In genomic region chr9:99480764-99481163, GRCm38 (mm10) we compare ENCODE assay signal across 13 mouse cellular contexts. TPM values are rescaled to one million over a fixed set of nuclear protein-coding genes. Genes with fewer than 3 reads are reported as not detected.
DNase-seq lines count a peak whose midpoint lies in the region; ATAC-seq lines count a peak whose summit lies in the region.
"Had no signal": no experiment of that assay in that cellular context is flagged by ENCODE, and none has a peak within 500 bp of the region (broad histone marks: within the 10 kb centered on the region; RNA-seq: fewer than 3 reads in every experiment).

No protein-coding gene starts in this region.

- H3K9ac ChIP-seq in embryonic facial prominence, embryonic 14.5 days (ENCODE audit: low read depth, low read length), result no peak overlapping the region
- no peak overlapping the region for H3K9ac ChIP-seq in midbrain, embryonic 14.5 days (replicated peaks; ENCODE audit: low read length)
- no peak overlapping the region for H3K9ac ChIP-seq in hindbrain, embryonic 15.5 days
- H3K9ac ChIP-seq: limb, embryonic 12.5 days had no signal

- H3K9me3 ChIP-seq in embryonic facial prominence, embryonic 14.5 days (ENCODE audit: control insufficient read depth, low read length), result no peaks in the 10 kb centered on the region
- no peaks in the 10 kb centered on the region for H3K9me3 ChIP-seq in embryonic facial prominence, embryonic 10.5 days
- H3K9me3 ChIP-seq in midbrain, embryonic 14.5 days (ENCODE audit: control insufficient read depth, low read length), result no peaks in the 10 kb centered on the region
- no peaks in the 10 kb centered on the region for H3K9me3 ChIP-seq in midbrain, embryonic 10.5 days (replicated peaks)
- H3K9me3 ChIP-seq in hindbrain, embryonic 15.5 days, result no peaks in the 10 kb centered on the region
- H3K9me3 ChIP-seq: limb, embryonic 12.5 days; megakaryocyte, embryonic 14.5 days had no signal

- no peak overlapping the region for H3K27ac ChIP-seq in embryonic facial prominence, embryonic 14.5 days (replicated peaks; ENCODE audit: low read depth, low read length)
- H3K27ac ChIP-seq in embryonic facial prominence, embryonic 10.5 days (replicated peaks), result no peak overlapping the region
- H3K27ac ChIP-seq in midbrain, embryonic 14.5 days (replicated peaks; ENCODE audit: low read depth, low read length), result no peak overlapping the region
- H3K27ac ChIP-seq in midbrain, embryonic 10.5 days (replicated peaks), result no peak overlapping the region
- no peak overlapping the region for H3K27ac ChIP-seq in hindbrain, embryonic 15.5 days (replicated peaks)
- H3K27ac ChIP-seq: limb, embryonic 12.5 days had no signal

- H3K4me3 ChIP-seq in embryonic facial prominence, embryonic 14.5 days (ENCODE audit: low read depth, low read length), result no peak overlapping the region
- no peak overlapping the region for H3K4me3 ChIP-seq in embryonic facial prominence, embryonic 10.5 days
- H3K4me3 ChIP-seq in midbrain, embryonic 14.5 days (replicated peaks; ENCODE audit: low read depth, low read length), result no peak overlapping the region
- no peak overlapping the region for H3K4me3 ChIP-seq in midbrain, embryonic 10.5 days
- no peak overlapping the region for H3K4me3 ChIP-seq in hindbrain, embryonic 15.5 days
- H3K4me3 ChIP-seq: limb, embryonic 12.5 days; megakaryocyte, embryonic 14.5 days had no signal

- no peak overlapping the region for H3K4me2 ChIP-seq in embryonic facial prominence, embryonic 14.5 days (ENCODE audit: low read depth, low read length)
- no peak overlapping the region for H3K4me2 ChIP-seq in midbrain, embryonic 14.5 days (ENCODE audit: low read length)
- H3K4me2 ChIP-seq in hindbrain, embryonic 15.5 days, result no peak overlapping the region
- H3K4me2 ChIP-seq: limb, embryonic 12.5 days had no signal

- peak; percentile 42 for DNase-seq in embryonic facial prominence, embryonic 14.5 days (ENCODE audit: low spot score)
- no peak for DNase-seq in embryonic facial prominence, embryonic 10.5 days (ENCODE audit: low spot score)
- DNase-seq in midbrain, embryonic 14.5 days, result peak; percentile 10
- no peak for DNase-seq in midbrain, embryonic 10.5 days (ENCODE audit: low spot score)
- DNase-seq in cerebellum, adult 11-12 months, result peak; percentile 74
- DNase-seq in thymus, postnatal 36 days, result no peak
- no peak for DNase-seq in kidney, adult 11 months
- DNase-seq: kidney, adult 2 months; lung, adult 18-20 months had no signal

- no peaks in the 10 kb centered on the region for H3K4me1 ChIP-seq in embryonic facial prominence, embryonic 14.5 days (ENCODE audit: control insufficient read depth, insufficient read depth, low read length)
- no peaks in the 10 kb centered on the region for H3K4me1 ChIP-seq in embryonic facial prominence, embryonic 10.5 days
- no peaks in the 10 kb centered on the region for H3K4me1 ChIP-seq in midbrain, embryonic 14.5 days (ENCODE audit: control insufficient read depth, insufficient read depth, low read length)
- 0 out of 2 replicates have a peak, but pooled peaks cover 3% of the 10 kb centered on the region for H3K4me1 ChIP-seq in midbrain, embryonic 10.5 days
- 0 out of 2 replicates have a peak, but pooled peaks cover 12% of the 10 kb centered on the region for H3K4me1 ChIP-seq in hindbrain, embryonic 15.5 days (replicated peaks)
- H3K4me1 ChIP-seq: limb, embryonic 12.5 days had no signal

- H3K36me3 ChIP-seq in embryonic facial prominence, embryonic 14.5 days (ENCODE audit: control insufficient read depth, insufficient read depth, low read length), result peaks cover 18% of the 10 kb centered on the region; the same call in 1 of the 2 replicates
- peaks cover 76% of the 10 kb centered on the region for H3K36me3 ChIP-seq in embryonic facial prominence, embryonic 10.5 days (replicated peaks)
- H3K36me3 ChIP-seq in midbrain, embryonic 14.5 days (ENCODE audit: control insufficient read depth, insufficient read depth, low read length), result peaks cover 55% of the 10 kb centered on the region
- H3K36me3 ChIP-seq in midbrain, embryonic 10.5 days, result peaks cover 76% of the 10 kb centered on the region
- peaks cover 10% of the 10 kb centered on the region; the same call in 1 of the 2 replicates for H3K36me3 ChIP-seq in hindbrain, embryonic 15.5 days

- WGBS in embryonic facial prominence, embryonic 14.5 days, result 89% methylated on average over 4 of the region's 4 CpGs
- whole genome bisulfite sequencing in embryonic facial prominence, embryonic 10.5 days, result 95% methylated on average over 4 of the region's 4 CpGs
- 91% methylated on average over 4 of the region's 4 CpGs for WGBS in midbrain, embryonic 14.5 days
- WGBS in midbrain, embryonic 10.5 days, result 95% methylated on average over 4 of the region's 4 CpGs
- WGBS in hindbrain, embryonic 15.5 days, result 89% methylated on average over 4 of the region's 4 CpGs

- no peaks in the 10 kb centered on the region for H3K27me3 ChIP-seq in embryonic facial prominence, embryonic 14.5 days (replicated peaks; ENCODE audit: control insufficient read depth, insufficient read depth, low read length)
- H3K27me3 ChIP-seq in embryonic facial prominence, embryonic 10.5 days (replicated peaks; ENCODE audit: low read depth, poor library complexity, severe bottlenecking), result no peaks in the 10 kb centered on the region
- H3K27me3 ChIP-seq in midbrain, embryonic 14.5 days (ENCODE audit: control insufficient read depth, insufficient read depth, low read length), result no peaks in the 10 kb centered on the region
- H3K27me3 ChIP-seq in midbrain, embryonic 10.5 days (ENCODE audit: low read depth, poor library complexity, severe bottlenecking), result no peaks in the 10 kb centered on the region
- H3K27me3 ChIP-seq in hindbrain, embryonic 15.5 days, result no peaks in the 10 kb centered on the region
- H3K27me3 ChIP-seq: limb, embryonic 12.5 days; megakaryocyte, embryonic 14.5 days had no signal

- no peak for ATAC-seq in embryonic facial prominence, embryonic 14.5 days (ENCODE audit: low read depth)
- no peak for ATAC-seq in midbrain, embryonic 14.5 days (ENCODE audit: low FRiP score, low TSS enrichment)
- ATAC-seq in hindbrain, embryonic 15.5 days (ENCODE audit: low FRiP score, low read depth), result peak; percentile 56; the same call in 1 of the 2 replicates

RNA-seq across cellular contexts. Expression of gene Nme9, which starts 29.5 kb away (rescaled TPM):
- polyA plus RNA-seq in embryonic facial prominence, embryonic 14.5 days (2014; fragmentation: Nextera tagmentation; extraction: Ambion mirVana), result 0.41 and 3.3 TPM in 2 replicates
- polyA plus RNA-seq in embryonic facial prominence, embryonic 10.5 days (2016; fragmentation: Nextera tagmentation; extraction: Ambion mirVana), result not detected in 2 replicates
- 0.31 TPM in 1 of 2 replicates, not detected in the other for polyA plus RNA-seq in midbrain, embryonic 14.5 days (2014; fragmentation: Nextera tagmentation; extraction: Ambion mirVana)
- polyA plus RNA-seq in midbrain, embryonic 10.5 days (2016; fragmentation: Nextera tagmentation; extraction: Ambion mirVana), result not detected in 2 replicates
- polyA plus RNA-seq in hindbrain, embryonic 15.5 days (2015; fragmentation: Nextera tagmentation; extraction: Ambion mirVana), result 0.60 and 0.62 TPM in 2 replicates
- polyA plus RNA-seq: limb, embryonic 12.5 days; neural tube, embryonic 11.5 days had no signal

RNA-seq across cellular contexts. Expression of gene Mras, which starts 43.6 kb away (rescaled TPM):
- polyA plus RNA-seq in embryonic facial prominence, embryonic 14.5 days (2014; fragmentation: Nextera tagmentation; extraction: Ambion mirVana), result 22.9 and 30.6 TPM in 2 replicates
- polyA plus RNA-seq in embryonic facial prominence, embryonic 10.5 days (2016; fragmentation: Nextera tagmentation; extraction: Ambion mirVana), result 9.9 and 10.8 TPM in 2 replicates
- 58.0 and 59.9 TPM in 2 replicates for polyA plus RNA-seq in midbrain, embryonic 14.5 days (2014; fragmentation: Nextera tagmentation; extraction: Ambion mirVana)
- polyA plus RNA-seq in midbrain, embryonic 10.5 days (2016; fragmentation: Nextera tagmentation; extraction: Ambion mirVana), result 8.0 and 11.7 TPM in 2 replicates
- 53.8 and 57.1 TPM in 2 replicates for polyA plus RNA-seq in hindbrain, embryonic 15.5 days (2015; fragmentation: Nextera tagmentation; extraction: Ambion mirVana)

Comparison
In these comparisons a context has a peak if more than half of its experiments do, and no peak if none do; other contexts are left out.
1. DNase-seq: peak in embryonic facial prominence, embryonic 14.5 days (single experiment), midbrain, embryonic 14.5 days (single experiment) and cerebellum, adult 11-12 months (single experiment); none in embryonic facial prominence, embryonic 10.5 days (single experiment), midbrain, embryonic 10.5 days (single experiment), thymus, postnatal 36 days (0 of 2) and kidney, adult 11 months (single experiment).